Mouse (Mus musculus) bone marrow macrophage, adult 2 months (primary cell): ENCODE measurements at regions not wholly inside any gene's neighbourhood (a gene's known extent, or its start where the extent isn't known, plus 50 kb on each side); places are given as distances from the start of the nearest gene placed in this dataset.

ENCODE experiments used
- H3K27ac ChIP-seq: 2 replicates; pipeline ENCODE4 v1.5.1; 2012; ENCODE audit warnings: low read depth, low read length; ENCODE audit not compliant: insufficient read depth
- H3K4me1 ChIP-seq: 2 replicates; pipeline ENCODE4 v1.6.1; 2012; ENCODE audit warnings: low read length; ENCODE audit not compliant: control insufficient read depth, insufficient read depth
- H3K4me3 ChIP-seq: 2 replicates; pipeline ENCODE4 v1.5.1; 2012; ENCODE audit warnings: mild to moderate bottlenecking, low read length, moderate library complexity; ENCODE audit not compliant: insufficient read depth
- CTCF ChIP-seq: IDR thresholded peaks from 2 replicates; pipeline ENCODE4 v1.5.1; 2012; ENCODE audit warnings: low read depth, mild to moderate bottlenecking, low read length, moderate library complexity
- POLR2A ChIP-seq: IDR thresholded peaks from 2 replicates; pipeline ENCODE4 v1.6.1; 2012; ENCODE audit warnings: mild to moderate bottlenecking, low read depth, low read length, borderline replicate concordance

GRCm38 (mm10) chr4:105282681-105283462 is 125.7 kb downstream of the Plpp3 start:
- TF ChIP-seq POLR2A = no peak
- TF ChIP-seq CTCF = no peak
- H3K27ac ChIP-seq = no peak overlapping the region
- H3K4me3 ChIP-seq = no peak overlapping the region
- peaks cover 12% of the 10 kb centered on the region for H3K4me1 ChIP-seq

- H3K27ac ChIP-seq = no peak overlapping the region
- no peak for TF ChIP-seq CTCF
- no peak for TF ChIP-seq POLR2A
- H3K4me1 ChIP-seq = peaks cover 12% of the 10 kb centered on the region
- H3K4me3 ChIP-seq = no peak overlapping the region
Observed at GRCm38 (mm10) chr4:105285431-105286013, 128.4 kb downstream of the Plpp3 start.

GRCm38 (mm10) chr4:105286299-105286698 is 129.2 kb downstream of the Plpp3 start:
- no peak overlapping the region for H3K27ac ChIP-seq
- no peak for TF ChIP-seq CTCF
- no peak for TF ChIP-seq POLR2A
- peaks cover 18% of the 10 kb centered on the region for H3K4me1 ChIP-seq

GRCm38 (mm10) chr4:105286809-105287208 is 129.7 kb downstream of the Plpp3 start:
- H3K27ac ChIP-seq = no peak overlapping the region
- H3K4me3 ChIP-seq = no peak overlapping the region
- peaks cover 23% of the 10 kb centered on the region for H3K4me1 ChIP-seq
- TF ChIP-seq POLR2A (no peak), CTCF (no peak)

More at GRCm38 (mm10) chr4:105286299-105286698, 129.2 kb downstream of the Plpp3 start:
- H3K4me3 ChIP-seq = no peak overlapping the region

- Histone ChIP-seq H3K27ac (no peak overlapping the region), H3K4me3 (no peak overlapping the region), H3K4me1 (peaks cover 27% of the 10 kb centered on the region)
- no peak for TF ChIP-seq POLR2A
Observed at GRCm38 (mm10) chr4:105287419-105287818, 130.3 kb downstream of the Plpp3 start.

- Histone ChIP-seq H3K4me1 (peaks cover 27% of the 10 kb centered on the region), H3K27ac (no peak overlapping the region)
- TF ChIP-seq CTCF = no peak
- TF ChIP-seq POLR2A = no peak
Observed at GRCm38 (mm10) chr4:105289635-105290034, 132.5 kb downstream of the Plpp3 start.

GRCm38 (mm10) chr4:105290847-105291475 is 133.8 kb downstream of the Plpp3 start:
- TF ChIP-seq POLR2A (no peak), CTCF (no peak)
- H3K4me1 ChIP-seq = peaks cover 21% of the 10 kb centered on the region

More at GRCm38 (mm10) chr4:105289635-105290034, 132.5 kb downstream of the Plpp3 start:
- no peak overlapping the region for H3K4me3 ChIP-seq

GRCm38 (mm10) chr4:105291503-105291902 is 134.4 kb downstream of the Plpp3 start:
- Histone ChIP-seq H3K4me1 (peaks cover 17% of the 10 kb centered on the region), H3K4me3 (no peak overlapping the region), H3K27ac (peak overlapping the region; percentile 56)
- TF ChIP-seq POLR2A (no peak), CTCF (no peak)

More at GRCm38 (mm10) chr4:105290847-105291475, 133.8 kb downstream of the Plpp3 start:
- no peak overlapping the region for H3K4me3 ChIP-seq
- H3K27ac ChIP-seq = peak overlapping the region; percentile 56

GRCm38 (mm10) chr4:105299358-105299757 is 142.2 kb downstream of the Plpp3 start:
- no peak overlapping the region for H3K27ac ChIP-seq
- no peak overlapping the region for H3K4me3 ChIP-seq
- H3K4me1 ChIP-seq = no peaks in the 10 kb centered on the region
- TF ChIP-seq POLR2A (no peak), CTCF (no peak)

GRCm38 (mm10) chr4:105301547-105301946 is 144.4 kb downstream of the Plpp3 start:
- TF ChIP-seq POLR2A (no peak), CTCF (no peak)
- peaks cover 8% of the 10 kb centered on the region for H3K4me1 ChIP-seq
- no peak overlapping the region for H3K4me3 ChIP-seq
- H3K27ac ChIP-seq = no peak overlapping the region
